Mouse (Mus musculus): ENCODE data around the gene Rexo5. TPM values are rescaled to one million over a fixed set of nuclear protein-coding genes. Genes with fewer than 3 reads are reported as not detected.

Gene Rexo5
- not detected in 2 replicates for polyA plus RNA-seq (2012; ENCODE audit: insufficient read depth, insufficient read length, low replicate concordance, missing spikeins)

DNA sequence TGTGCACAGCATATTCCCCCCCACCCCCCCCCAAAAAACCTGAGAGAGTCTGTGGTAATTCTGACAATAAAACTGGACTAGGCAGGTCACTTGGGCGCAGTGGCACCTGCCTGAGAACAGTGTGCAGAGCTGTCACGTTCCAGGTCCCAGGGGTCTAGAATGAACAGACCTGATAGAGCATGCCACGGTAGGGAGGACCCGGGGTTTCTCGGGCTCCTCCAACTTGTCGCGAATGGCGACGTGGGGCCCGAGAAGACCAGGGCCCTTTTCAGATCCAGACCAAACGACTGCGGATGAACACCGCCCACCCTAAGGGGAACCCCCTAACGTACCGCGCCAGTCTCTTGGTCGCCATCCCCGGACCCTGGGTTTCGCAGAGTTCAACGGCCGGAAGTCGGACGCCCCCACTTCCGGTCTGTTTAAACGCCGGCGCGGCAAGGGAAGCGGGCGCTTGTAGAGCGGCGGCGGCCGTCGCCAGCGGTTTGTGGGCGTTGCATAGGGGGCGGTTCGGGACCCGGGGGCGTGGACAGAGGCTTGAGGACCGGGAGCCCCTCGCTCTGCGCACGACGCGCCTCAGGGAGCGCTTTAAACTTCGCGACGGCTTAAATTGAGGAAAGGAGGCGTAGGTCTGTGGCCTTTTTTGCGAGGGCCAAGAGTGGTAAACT, at the start of gene Rexo5, which contains the start of gene Eri2:
Gene Rexo5, plus strand, starts transcription at position 421 of the 665 bp plus-strand sequence.
Gene Eri2, minus strand, starts transcription at position 473 of the 665 bp plus-strand sequence.
- WGBS: under 1% methylated on average over 53 of the region's 53 CpGs
- Histone ChIP-seq H3K4me3 (ENCODE audit: insufficient read depth, low read depth, low read length) (peak within 1 kb of the TSS; percentile 89), H3K27ac (ENCODE audit: insufficient read depth, low read depth, low read length) (no peak within 1 kb of the TSS), H3K4me1 (ENCODE audit: control insufficient read depth, insufficient read depth, low read length) (peaks cover 5% of the 10 kb centered on the region)
- peak; percentile 46; the same call in 1 of the 2 replicates for TF ChIP-seq POLR2A (IDR thresholded peaks at IDR 0.05; ENCODE audit: insufficient read depth, low read depth, low read length)
- TF ChIP-seq CTCF (IDR thresholded peaks at IDR 0.05; ENCODE audit: insufficient read depth, low read depth, low read length): no peak

- H3K4me1 ChIP-seq (ENCODE audit: control insufficient read depth, insufficient read depth, low read length): peaks cover 4% of the 10 kb centered on the region; the same call in 1 of the 2 replicates
- TF ChIP-seq POLR2A (IDR thresholded peaks at IDR 0.05; ENCODE audit: insufficient read depth, low read depth, low read length): no peak
- no peak for TF ChIP-seq CTCF (IDR thresholded peaks at IDR 0.05; ENCODE audit: insufficient read depth, low read depth, low read length)
- no peak overlapping the region for H3K27ac ChIP-seq (ENCODE audit: insufficient read depth, low read depth, low read length)
- H3K4me3 ChIP-seq (ENCODE audit: insufficient read depth, low read depth, low read length): no peak overlapping the region
- WGBS: 9% methylated on average over 34 of the region's 34 CpGs
Measured at GRCm38 (mm10) chr7:119744321-119744720, 49.5 kb upstream of the Rexo5 start.

GRCm38 (mm10) chr7:119745869-119746268, 47.9 kb upstream of the Rexo5 start:
- H3K4me3 ChIP-seq (ENCODE audit: insufficient read depth, low read depth, low read length): no peak overlapping the region
- WGBS: 33% methylated on average over 1 of the region's 1 CpGs
- no peak overlapping the region for H3K27ac ChIP-seq (ENCODE audit: insufficient read depth, low read depth, low read length)
- peaks cover 4% of the 10 kb centered on the region; the same call in 1 of the 2 replicates for H3K4me1 ChIP-seq (ENCODE audit: control insufficient read depth, insufficient read depth, low read length)
- TF ChIP-seq POLR2A (IDR thresholded peaks at IDR 0.05; ENCODE audit: insufficient read depth, low read depth, low read length) (no peak), CTCF (IDR thresholded peaks at IDR 0.05; ENCODE audit: insufficient read depth, low read depth, low read length) (no peak)

DNA sequence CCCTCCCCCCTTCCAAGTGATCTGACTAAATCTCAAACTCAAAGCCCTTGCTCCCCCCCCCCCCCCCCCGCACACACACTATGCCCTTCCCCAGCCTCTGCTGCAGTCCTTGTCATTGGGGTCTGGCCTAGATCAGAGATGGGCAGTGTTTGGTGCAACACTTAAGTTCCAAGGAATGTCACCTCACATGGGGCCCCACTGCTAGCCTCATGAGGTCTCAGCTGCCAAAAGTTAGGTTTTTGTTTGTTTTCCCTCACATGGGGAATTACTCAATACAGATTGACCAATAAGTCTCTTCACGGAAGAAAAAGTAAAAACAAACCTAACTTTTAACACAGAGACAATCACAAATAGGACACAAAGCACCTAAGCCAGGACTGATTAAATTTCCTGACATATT, 45.0 kb upstream of the Rexo5 start:
- H3K4me3 ChIP-seq (ENCODE audit: insufficient read depth, low read depth, low read length): no peak overlapping the region
- WGBS: 85% methylated on average over 2 of the region's 2 CpGs
- no peak for TF ChIP-seq POLR2A (IDR thresholded peaks at IDR 0.05; ENCODE audit: insufficient read depth, low read depth, low read length)
- no peak for TF ChIP-seq CTCF (IDR thresholded peaks at IDR 0.05; ENCODE audit: insufficient read depth, low read depth, low read length)
- peaks cover 4% of the 10 kb centered on the region; the same call in 1 of the 2 replicates for H3K4me1 ChIP-seq (ENCODE audit: control insufficient read depth, insufficient read depth, low read length)
- H3K27ac ChIP-seq (ENCODE audit: insufficient read depth, low read depth, low read length): no peak overlapping the region

DNA sequence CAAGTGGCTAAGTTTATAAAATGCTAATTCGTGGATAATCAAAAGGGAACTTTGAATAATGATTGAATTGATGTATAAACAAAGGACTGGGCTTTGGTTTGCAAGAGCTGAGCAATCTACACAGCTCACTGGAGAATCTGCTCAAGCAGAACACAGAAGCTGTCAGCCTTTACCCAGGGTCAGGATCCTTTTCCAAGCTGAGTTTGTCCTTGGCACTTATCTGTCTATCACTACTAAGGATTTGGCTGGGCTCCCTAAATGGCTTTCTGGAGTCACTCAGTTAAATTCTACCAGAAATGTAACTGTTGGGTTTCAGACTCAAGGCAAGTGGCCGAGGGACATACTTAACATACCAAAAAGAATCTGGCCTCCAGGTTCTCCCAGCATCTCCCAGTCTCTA, 43.9 kb upstream of the Rexo5 start:
- 51% methylated on average over 2 of the region's 2 CpGs for WGBS
- Histone ChIP-seq H3K27ac (ENCODE audit: insufficient read depth, low read depth, low read length) (no peak overlapping the region), H3K4me3 (ENCODE audit: insufficient read depth, low read depth, low read length) (no peak overlapping the region), H3K4me1 (ENCODE audit: control insufficient read depth, insufficient read depth, low read length) (no peaks in the 10 kb centered on the region)
- TF ChIP-seq POLR2A (IDR thresholded peaks at IDR 0.05; ENCODE audit: insufficient read depth, low read depth, low read length): no peak
- no peak for TF ChIP-seq CTCF (IDR thresholded peaks at IDR 0.05; ENCODE audit: insufficient read depth, low read depth, low read length)

DNA sequence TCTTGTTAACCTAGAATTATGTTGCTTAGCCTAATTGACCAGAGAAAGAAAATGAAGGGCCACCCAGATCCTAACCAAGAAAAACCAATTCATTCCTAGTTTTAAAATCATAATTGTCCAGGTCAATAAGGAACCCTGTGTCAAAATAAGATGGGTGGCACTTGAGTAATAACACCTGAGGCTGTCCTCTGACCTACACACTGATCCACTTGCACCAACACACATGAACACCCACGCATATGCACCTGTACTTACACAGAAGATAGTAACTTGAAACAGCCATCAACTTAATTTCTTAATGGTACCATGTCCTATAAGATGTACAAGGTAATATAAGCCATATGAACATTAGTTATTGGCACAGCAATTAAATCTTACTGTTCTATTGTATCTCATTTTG, 40.1 kb upstream of the Rexo5 start:
- 92% methylated on average over 1 of the region's 1 CpGs for WGBS
- Histone ChIP-seq H3K4me1 (ENCODE audit: control insufficient read depth, insufficient read depth, low read length) (no peaks in the 10 kb centered on the region), H3K27ac (ENCODE audit: insufficient read depth, low read depth, low read length) (no peak overlapping the region), H3K4me3 (ENCODE audit: insufficient read depth, low read depth, low read length) (no peak overlapping the region)
- TF ChIP-seq POLR2A (IDR thresholded peaks at IDR 0.05; ENCODE audit: insufficient read depth, low read depth, low read length) (no peak), CTCF (IDR thresholded peaks at IDR 0.05; ENCODE audit: insufficient read depth, low read depth, low read length) (no peak)

- TF ChIP-seq CTCF (IDR thresholded peaks at IDR 0.05; ENCODE audit: insufficient read depth, low read depth, low read length): no peak
- no peak for TF ChIP-seq POLR2A (IDR thresholded peaks at IDR 0.05; ENCODE audit: insufficient read depth, low read depth, low read length)
- 89% methylated on average over 11 of the region's 11 CpGs for WGBS
- H3K4me3 ChIP-seq (ENCODE audit: insufficient read depth, low read depth, low read length): no peak within 1 kb of the TSS
- no peak within 1 kb of the TSS for H3K27ac ChIP-seq (ENCODE audit: insufficient read depth, low read depth, low read length)
- H3K4me1 ChIP-seq (ENCODE audit: control insufficient read depth, insufficient read depth, low read length): no peaks in the 10 kb centered on the region
Measured at GRCm38 (mm10) chr7:119760527-119760951, 33.3 kb upstream of the Rexo5 start, which contains the start of gene Acsm3. Acsm3 (plus strand) TSS chr7:119760923.

- 56% methylated on average over 4 of the region's 4 CpGs for WGBS
- TF ChIP-seq CTCF (IDR thresholded peaks at IDR 0.05; ENCODE audit: insufficient read depth, low read depth, low read length) (no peak), POLR2A (IDR thresholded peaks at IDR 0.05; ENCODE audit: insufficient read depth, low read depth, low read length) (no peak)
- H3K4me3 ChIP-seq (ENCODE audit: insufficient read depth, low read depth, low read length): no peak overlapping the region
Measured at GRCm38 (mm10) chr7:119762166-119762697, 31.6 kb upstream of the Rexo5 start.

GRCm38 (mm10) chr7:119764377-119764776, 29.4 kb upstream of the Rexo5 start:
- Histone ChIP-seq H3K4me1 (ENCODE audit: control insufficient read depth, insufficient read depth, low read length) (no peaks in the 10 kb centered on the region), H3K4me3 (ENCODE audit: insufficient read depth, low read depth, low read length) (no peak overlapping the region)
- 86% methylated on average over 3 of the region's 3 CpGs for WGBS

More at GRCm38 (mm10) chr7:119762166-119762697, 31.6 kb upstream of the Rexo5 start:
- Histone ChIP-seq H3K4me1 (ENCODE audit: control insufficient read depth, insufficient read depth, low read length) (no peaks in the 10 kb centered on the region), H3K27ac (ENCODE audit: insufficient read depth, low read depth, low read length) (no peak overlapping the region)

More at GRCm38 (mm10) chr7:119764377-119764776, 29.4 kb upstream of the Rexo5 start:
- no peak overlapping the region for H3K27ac ChIP-seq (ENCODE audit: insufficient read depth, low read depth, low read length)
- TF ChIP-seq CTCF (IDR thresholded peaks at IDR 0.05; ENCODE audit: insufficient read depth, low read depth, low read length) (no peak), POLR2A (IDR thresholded peaks at IDR 0.05; ENCODE audit: insufficient read depth, low read depth, low read length) (no peak)
